Mouse (Mus musculus): ENCODE measurements at regions not wholly inside any gene's neighbourhood (a gene's known extent, or its start where the extent isn't known, plus 50 kb on each side); places are given as distances from the start of the nearest gene placed in this dataset.

GRCm38 (mm10) chr5:116776450-116776849 is 184.8 kb upstream of the Srrm4 start:
- Histone ChIP-seq H3K27ac (ENCODE audit: low read depth, low read length) (no peak overlapping the region), H3K4me1 (ENCODE audit: control insufficient read depth, insufficient read depth, low read length) (no peaks in the 10 kb centered on the region), H3K36me3 (ENCODE audit: control insufficient read depth, insufficient read depth, low read length) (no peaks in the 10 kb centered on the region), H3K4me3 (ENCODE audit: low read depth, low read length) (no peak overlapping the region), H3K4me2 (ENCODE audit: low read length) (no peak overlapping the region), H3K9me3 (replicated peaks; ENCODE audit: control insufficient read depth, low read length) (no peaks in the 10 kb centered on the region), H3K9ac (ENCODE audit: low read length) (no peak overlapping the region), H3K27me3 (replicated peaks; ENCODE audit: control insufficient read depth, insufficient read depth, low read length) (no peaks in the 10 kb centered on the region)
- DNase-seq (ENCODE audit: low spot score) (peak; percentile 10), ATAC-seq (no peak)
- WGBS: 45% methylated on average over 2 of the region's 2 CpGs

DNA sequence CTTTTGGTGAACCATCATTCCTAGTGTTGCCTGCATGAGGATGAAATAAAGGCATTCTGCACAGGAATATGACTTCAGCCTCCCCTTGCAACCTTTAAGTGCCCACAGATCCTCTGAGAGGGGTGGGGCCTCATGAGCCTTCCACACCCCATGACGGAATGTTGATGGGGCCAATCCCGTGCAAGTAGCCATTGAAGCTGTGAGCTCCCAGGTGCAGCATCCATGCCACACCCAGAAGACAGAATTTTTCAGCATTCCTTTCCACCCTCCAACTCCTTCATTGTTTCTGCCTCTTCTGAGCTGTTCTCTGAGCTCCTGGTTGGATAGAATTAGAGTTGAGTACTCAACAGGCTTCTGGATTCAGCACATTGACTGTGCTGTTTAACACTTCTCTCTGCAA is 174.6 kb upstream of the Srrm4 start:
- 84% methylated on average over 2 of the region's 2 CpGs for WGBS
- H3K9me3 ChIP-seq (replicated peaks; ENCODE audit: control insufficient read depth, low read length): no peaks in the 10 kb centered on the region
- no peak overlapping the region for H3K27ac ChIP-seq (ENCODE audit: low read depth, low read length)
- ATAC-seq (no peak), DNase-seq (ENCODE audit: low spot score) (no peak)
- no peak overlapping the region for H3K9ac ChIP-seq (ENCODE audit: low read length)
- H3K4me3 ChIP-seq (ENCODE audit: low read depth, low read length): no peak overlapping the region
- H3K27me3 ChIP-seq (replicated peaks; ENCODE audit: control insufficient read depth, insufficient read depth, low read length): no peaks in the 10 kb centered on the region
- no peak overlapping the region for H3K4me2 ChIP-seq (ENCODE audit: low read length)
- no peaks in the 10 kb centered on the region for H3K36me3 ChIP-seq (ENCODE audit: control insufficient read depth, insufficient read depth, low read length)
- H3K4me1 ChIP-seq (ENCODE audit: control insufficient read depth, insufficient read depth, low read length): no peaks in the 10 kb centered on the region

DNA sequence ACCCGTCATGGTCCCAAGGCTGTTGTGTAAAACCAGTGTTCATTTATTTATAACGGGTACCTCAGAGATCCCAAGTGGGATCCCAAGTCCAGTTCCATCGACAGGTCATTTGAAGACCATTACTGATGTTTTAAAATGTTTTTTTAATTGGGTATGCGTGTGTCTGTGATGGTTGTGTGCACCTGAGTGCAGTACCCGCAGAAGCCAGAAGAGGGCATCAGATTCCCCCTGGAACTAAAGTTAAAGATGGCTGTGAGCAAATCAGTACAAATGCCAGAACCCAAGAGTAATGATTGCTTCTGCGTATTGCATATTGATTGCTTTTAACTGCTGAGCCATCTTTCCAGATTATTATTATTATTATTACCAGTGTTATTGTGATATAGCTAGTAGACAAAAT is 169.7 kb upstream of the Srrm4 start:
- DNase-seq (ENCODE audit: low spot score) (no peak), ATAC-seq (no peak)
- Histone ChIP-seq H3K36me3 (ENCODE audit: control insufficient read depth, insufficient read depth, low read length) (no peaks in the 10 kb centered on the region), H3K9ac (ENCODE audit: low read length) (no peak overlapping the region), H3K4me2 (ENCODE audit: low read length) (no peak overlapping the region), H3K9me3 (replicated peaks; ENCODE audit: control insufficient read depth, low read length) (no peaks in the 10 kb centered on the region), H3K27ac (ENCODE audit: low read depth, low read length) (no peak overlapping the region), H3K27me3 (replicated peaks; ENCODE audit: control insufficient read depth, insufficient read depth, low read length) (no peaks in the 10 kb centered on the region), H3K4me3 (ENCODE audit: low read depth, low read length) (no peak overlapping the region), H3K4me1 (ENCODE audit: control insufficient read depth, insufficient read depth, low read length) (no peaks in the 10 kb centered on the region; the same call in 1 of the 2 replicates)
- WGBS: 94% methylated on average over 6 of the region's 6 CpGs

- no peaks in the 10 kb centered on the region for H3K27me3 ChIP-seq (replicated peaks; ENCODE audit: control insufficient read depth, insufficient read depth, low read length)
- 50% methylated on average over 14 of the region's 14 CpGs for WGBS
- H3K36me3 ChIP-seq (ENCODE audit: control insufficient read depth, insufficient read depth, low read length): no peaks in the 10 kb centered on the region
- H3K4me3 ChIP-seq (ENCODE audit: low read depth, low read length): no peak overlapping the region
- ATAC-seq: no peak
- H3K9ac ChIP-seq (ENCODE audit: low read length): no peak overlapping the region
- no peaks in the 10 kb centered on the region for H3K9me3 ChIP-seq (replicated peaks; ENCODE audit: control insufficient read depth, low read length)
- no peak overlapping the region for H3K4me2 ChIP-seq (ENCODE audit: low read length)
- H3K4me1 ChIP-seq (ENCODE audit: control insufficient read depth, insufficient read depth, low read length): no peaks in the 10 kb centered on the region; the same call in 1 of the 2 replicates
- DNase-seq (ENCODE audit: low spot score): peak; percentile 48
- H3K27ac ChIP-seq (ENCODE audit: low read depth, low read length): no peak overlapping the region
Observed at GRCm38 (mm10) chr5:116758687-116759086, 167.1 kb upstream of the Srrm4 start.

DNA sequence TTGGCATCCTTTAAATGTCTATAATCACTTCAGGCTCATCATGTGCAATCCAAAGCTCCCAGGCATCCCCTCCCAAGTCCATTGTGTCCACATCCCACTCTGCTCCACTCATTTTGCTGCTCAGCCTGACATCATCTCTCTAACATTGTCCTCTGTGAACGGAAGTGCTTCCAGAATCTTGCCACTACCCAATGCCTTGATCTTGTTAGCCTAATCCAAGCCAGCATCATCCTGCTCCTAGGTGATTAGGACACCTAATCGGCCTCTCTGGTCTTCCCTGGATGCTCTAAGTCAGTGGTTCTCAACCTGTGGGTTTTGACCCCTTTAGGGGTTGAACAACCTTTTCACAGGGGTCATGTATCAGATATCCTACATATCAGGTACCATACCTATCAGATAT is 161.3 kb upstream of the Srrm4 start:
- H3K27me3 ChIP-seq (replicated peaks; ENCODE audit: control insufficient read depth, insufficient read depth, low read length): no peaks in the 10 kb centered on the region
- no peak overlapping the region for H3K4me3 ChIP-seq (ENCODE audit: low read depth, low read length)

DNA sequence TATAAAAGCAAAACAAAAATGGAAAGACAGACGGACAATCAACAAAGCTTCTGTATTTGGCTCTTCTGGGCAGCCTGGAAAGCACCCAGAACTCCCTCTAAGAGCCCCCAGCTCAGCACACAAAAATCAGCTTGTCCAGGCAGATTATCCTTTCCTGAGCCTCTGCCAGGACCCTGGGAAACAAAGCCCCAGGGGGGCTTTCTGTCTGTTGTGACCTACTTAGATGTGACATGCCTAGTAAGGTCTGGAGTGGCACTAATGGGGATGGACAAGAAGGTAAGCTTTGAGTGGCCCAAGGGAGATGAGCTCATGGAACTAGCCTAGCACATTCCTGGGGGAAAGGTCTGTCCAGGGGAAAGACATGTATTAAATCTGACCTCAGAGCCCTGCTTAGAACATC is 160.5 kb upstream of the Srrm4 start:
- Histone ChIP-seq H3K36me3 (ENCODE audit: control insufficient read depth, insufficient read depth, low read length) (no peaks in the 10 kb centered on the region), H3K9me3 (replicated peaks; ENCODE audit: control insufficient read depth, low read length) (no peaks in the 10 kb centered on the region), H3K27me3 (replicated peaks; ENCODE audit: control insufficient read depth, insufficient read depth, low read length) (no peaks in the 10 kb centered on the region), H3K4me1 (ENCODE audit: control insufficient read depth, insufficient read depth, low read length) (no peaks in the 10 kb centered on the region), H3K4me3 (ENCODE audit: low read depth, low read length) (no peak overlapping the region), H3K4me2 (ENCODE audit: low read length) (no peak overlapping the region), H3K9ac (ENCODE audit: low read length) (no peak overlapping the region), H3K27ac (ENCODE audit: low read depth, low read length) (no peak overlapping the region)
- no peak for ATAC-seq
- DNase-seq (ENCODE audit: low spot score): no peak
- WGBS: 56% methylated on average over 1 of the region's 1 CpGs

More for the DNA sequence above, 161.3 kb upstream of the Srrm4 start:
- DNase-seq (ENCODE audit: low spot score) (no peak), ATAC-seq (no peak)
- H3K4me2 ChIP-seq (ENCODE audit: low read length): no peak overlapping the region
- no peak overlapping the region for H3K27ac ChIP-seq (ENCODE audit: low read depth, low read length)
- no peaks in the 10 kb centered on the region for H3K4me1 ChIP-seq (ENCODE audit: control insufficient read depth, insufficient read depth, low read length)
- no peak overlapping the region for H3K9ac ChIP-seq (ENCODE audit: low read length)
- 83% methylated on average over 2 of the region's 2 CpGs for WGBS
- H3K9me3 ChIP-seq (replicated peaks; ENCODE audit: control insufficient read depth, low read length): no peaks in the 10 kb centered on the region
- no peaks in the 10 kb centered on the region for H3K36me3 ChIP-seq (ENCODE audit: control insufficient read depth, insufficient read depth, low read length)

DNA sequence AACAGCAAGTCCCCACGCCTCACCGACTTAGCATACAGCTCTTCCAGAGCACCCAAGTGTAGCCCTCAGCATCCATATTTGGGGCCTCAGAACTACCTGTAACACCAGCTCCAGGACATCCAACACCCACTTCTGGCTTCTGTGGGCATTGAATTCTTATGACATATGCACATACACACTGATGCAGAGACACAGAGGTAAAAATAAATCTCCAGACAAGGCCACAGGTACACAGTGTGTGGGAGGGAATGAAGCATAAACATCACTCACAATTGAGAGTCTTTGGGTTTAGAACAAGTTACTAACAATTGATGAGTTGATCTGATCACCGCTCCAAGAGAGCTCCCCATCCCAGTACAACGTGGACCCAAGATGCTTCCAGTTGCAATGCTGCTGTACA is 154.2 kb upstream of the Srrm4 start:
- Histone ChIP-seq H3K9me3 (replicated peaks; ENCODE audit: control insufficient read depth, low read length) (no peaks in the 10 kb centered on the region), H3K4me1 (ENCODE audit: control insufficient read depth, insufficient read depth, low read length) (peaks cover 3% of the 10 kb centered on the region), H3K4me3 (ENCODE audit: low read depth, low read length) (no peak overlapping the region), H3K9ac (ENCODE audit: low read length) (no peak overlapping the region), H3K27me3 (replicated peaks; ENCODE audit: control insufficient read depth, insufficient read depth, low read length) (no peaks in the 10 kb centered on the region), H3K4me2 (ENCODE audit: low read length) (no peak overlapping the region), H3K36me3 (ENCODE audit: control insufficient read depth, insufficient read depth, low read length) (no peaks in the 10 kb centered on the region), H3K27ac (ENCODE audit: low read depth, low read length) (no peak overlapping the region)
- WGBS: 88% methylated on average over 4 of the region's 4 CpGs
- ATAC-seq (no peak), DNase-seq (ENCODE audit: low spot score) (no peak)

DNA sequence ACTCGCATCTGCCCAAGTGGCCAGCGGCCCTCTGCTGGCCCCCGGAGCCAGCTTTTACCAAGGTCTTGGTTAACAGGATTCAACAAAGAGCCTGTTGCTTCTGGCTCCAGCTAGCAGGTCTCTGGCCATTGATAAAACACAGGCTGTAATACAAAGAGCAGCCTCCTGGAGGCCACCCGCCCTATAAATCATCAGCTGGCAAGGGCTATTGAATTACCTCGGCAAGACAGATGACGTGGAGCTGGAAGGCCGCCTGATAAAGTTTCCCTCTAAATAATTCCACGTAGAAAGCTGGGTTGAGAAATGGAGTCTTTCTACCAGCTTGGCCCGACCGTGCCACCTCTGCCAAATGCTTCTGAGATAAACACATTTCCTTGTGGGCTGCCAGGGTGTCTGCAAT is 152.8 kb upstream of the Srrm4 start:
- peaks cover 3% of the 10 kb centered on the region for H3K4me1 ChIP-seq (ENCODE audit: control insufficient read depth, insufficient read depth, low read length)
- no peak overlapping the region for H3K4me3 ChIP-seq (ENCODE audit: low read depth, low read length)
- no peak overlapping the region for H3K4me2 ChIP-seq (ENCODE audit: low read length)
- WGBS: 47% methylated on average over 10 of the region's 10 CpGs
- 0 out of 2 replicates have a peak, but pooled peaks have one; percentile 32 for ATAC-seq
- no peaks in the 10 kb centered on the region for H3K27me3 ChIP-seq (replicated peaks; ENCODE audit: control insufficient read depth, insufficient read depth, low read length)
- H3K36me3 ChIP-seq (ENCODE audit: control insufficient read depth, insufficient read depth, low read length): no peaks in the 10 kb centered on the region
- H3K9me3 ChIP-seq (replicated peaks; ENCODE audit: control insufficient read depth, low read length): no peaks in the 10 kb centered on the region
- no peak overlapping the region for H3K9ac ChIP-seq (ENCODE audit: low read length)
- H3K27ac ChIP-seq (ENCODE audit: low read depth, low read length): no peak overlapping the region
- DNase-seq (ENCODE audit: low spot score): peak; percentile 68

- 88% methylated on average over 4 of the region's 4 CpGs for WGBS
- Histone ChIP-seq H3K9me3 (replicated peaks; ENCODE audit: control insufficient read depth, low read length) (no peaks in the 10 kb centered on the region), H3K9ac (ENCODE audit: low read length) (no peak overlapping the region), H3K4me1 (ENCODE audit: control insufficient read depth, insufficient read depth, low read length) (no peaks in the 10 kb centered on the region), H3K36me3 (ENCODE audit: control insufficient read depth, insufficient read depth, low read length) (no peaks in the 10 kb centered on the region), H3K27me3 (replicated peaks; ENCODE audit: control insufficient read depth, insufficient read depth, low read length) (no peaks in the 10 kb centered on the region), H3K27ac (ENCODE audit: low read depth, low read length) (no peak overlapping the region), H3K4me2 (ENCODE audit: low read length) (no peak overlapping the region), H3K4me3 (ENCODE audit: low read depth, low read length) (no peak overlapping the region)
- ATAC-seq (no peak), DNase-seq (ENCODE audit: low spot score) (no peak)
Observed at GRCm38 (mm10) chr5:116735622-116736021, 144.0 kb upstream of the Srrm4 start.
